Mouse (Mus musculus) liver, adult 2 months (tissue): ENCODE results near the gene Erc1. TPM values are rescaled to one million over a fixed set of nuclear protein-coding genes. Genes with fewer than 3 reads are reported as not detected.
A peak's percentile ranks its signal among the peaks of the same experiment; 100 is the strongest.

Experiments used
- DNase-seq: peaks from one replicate; pipeline ENCODE4 v3.0.0-alpha.2; 2011; ENCODE audit warnings: low read depth, low spot score; ENCODE audit errors: extremely low read depth
- H3K27ac ChIP-seq: fragments of 200-500 bp; replicated peaks from 2 replicates; pipeline ENCODE4 v1.5.1; 2012; ENCODE audit warnings: low read depth, mild to moderate bottlenecking, control low read depth, inconsistent platforms, low read length; ENCODE audit not compliant: insufficient read depth
- H3K27me3 ChIP-seq: fragments of 200-500 bp; 2 replicates; pipeline ENCODE4 v1.6.1; 2012; ENCODE audit warnings: mild to moderate bottlenecking, moderate library complexity, low read length, inconsistent platforms; ENCODE audit not compliant: control insufficient read depth, insufficient read depth
- H3K36me3 ChIP-seq: fragments of 200-500 bp; 2 replicates; pipeline ENCODE4 v1.6.1; 2012; ENCODE audit warnings: low read length, inconsistent platforms; ENCODE audit not compliant: control insufficient read depth, insufficient read depth
- H3K4me1 ChIP-seq: fragments of 200-500 bp; 2 replicates; pipeline ENCODE4 v1.6.1; 2011; ENCODE audit warnings: low read length; ENCODE audit not compliant: control insufficient read depth, insufficient read depth
- H3K4me3 ChIP-seq: fragments of 200-500 bp; 2 replicates; pipeline ENCODE4 v1.5.1; 2011; ENCODE audit warnings: low read depth, mild to moderate bottlenecking, control low read depth, low read length, moderate library complexity; ENCODE audit not compliant: insufficient read depth
- H3K79me2 ChIP-seq: fragments of 200-500 bp; 2 replicates; pipeline ENCODE4 v1.6.1; 2012; ENCODE audit warnings: inconsistent platforms, mild to moderate bottlenecking, low read length, moderate library complexity; ENCODE audit not compliant: control insufficient read depth, insufficient read depth
- H3K9ac ChIP-seq: fragments of 200-500 bp; 2 replicates; pipeline ENCODE4 v1.6.1; 2012; ENCODE audit warnings: low read depth, mild to moderate bottlenecking, control low read depth, inconsistent platforms, low read length
- CTCF ChIP-seq: fragments of 200-500 bp; IDR thresholded peaks from 2 replicates; pipeline ENCODE4 v1.5.1; 2011; ENCODE audit warnings: low read depth, low read length, control low read depth
- POLR2A ChIP-seq: fragments of 200-500 bp; IDR thresholded peaks from 2 replicates; pipeline ENCODE4 v1.6.1; 2011; ENCODE audit warnings: low read length, control low read depth; ENCODE audit not compliant: insufficient read depth; ENCODE audit errors: extremely low read depth
- WGBS: fragments of 180-500 bp; shearing (Covaris S2); methylation state at CpG from one replicate; pipeline ENCODE4 v1.1.7; 2018; 5-methylcytosine and 5-hydroxymethylcytosine counted together
- polyA plus RNA-seq: library from polyadenylated mRNA; depleted of rRNA; stranded (reverse); fragments of >200 nt; gene quantifications from 2 replicates; pipeline ENCODE4 v1.2.3, GENCODE M21; 2012
- total RNA-seq: library from RNA; depleted of rRNA; stranded (reverse); fragments of >200 nt; gene quantifications from 2 replicates; pipeline ENCODE4 v1.2.3, GENCODE M21; 2014

Erc1 gene
- total and polyA plus RNA-seq, 2 experiments = 6.3 to 14.2 TPM

- Histone ChIP-seq H3K9ac (no peak overlapping the region), H3K4me1 (peaks cover 8% of the 10 kb centered on the region), H3K36me3 (peaks cover 4% of the 10 kb centered on the region; the same call in 1 of the 2 replicates), H3K27ac (no peak overlapping the region), H3K27me3 (no peaks in the 10 kb centered on the region), H3K79me2 (no peaks in the 10 kb centered on the region), H3K4me3 (no peak overlapping the region)
- TF ChIP-seq CTCF (no peak), POLR2A (no peak)
- 98% methylated on average over 3 of the region's 3 CpGs for WGBS
- no peak for DNase-seq
Measured at GRCm38 (mm10) chr6:119764355-119764754, 83.6 kb downstream of the Erc1 start.

- Histone ChIP-seq H3K9ac (no peak overlapping the region), H3K27ac (peak overlapping the region; percentile 48; the same call in 1 of the 2 replicates), H3K4me3 (no peak overlapping the region), H3K27me3 (no peaks in the 10 kb centered on the region), H3K36me3 (no peaks in the 10 kb centered on the region; the same call in 1 of the 2 replicates), H3K4me1 (peaks cover 11% of the 10 kb centered on the region), H3K79me2 (peaks cover 3% of the 10 kb centered on the region; the same call in 1 of the 2 replicates)
- TF ChIP-seq POLR2A = no peak
- no peak for TF ChIP-seq CTCF
- peak; percentile 89 for DNase-seq
- 26% methylated on average over 3 of the region's 3 CpGs for WGBS
Measured at GRCm38 (mm10) chr6:119759866-119760265, 88.1 kb downstream of the Erc1 start.

DNA sequence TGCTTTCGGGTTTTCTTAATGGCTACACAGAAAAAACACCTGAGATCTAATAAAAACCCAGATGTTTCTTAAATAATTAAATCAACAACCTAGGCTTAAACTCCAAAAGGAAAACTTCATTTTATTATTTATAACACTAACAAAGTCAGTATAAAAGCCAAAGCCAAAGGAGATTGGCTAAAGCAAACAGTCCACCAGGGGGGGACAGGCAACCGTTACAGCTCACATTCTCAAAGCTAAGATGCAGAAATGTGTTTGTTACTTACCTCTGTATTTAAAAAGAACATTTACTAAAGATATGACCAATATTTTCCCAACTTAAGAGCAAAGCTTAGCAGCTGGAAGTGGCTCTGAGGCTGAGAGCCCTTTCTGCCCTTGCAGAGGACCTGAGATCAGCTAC is 89.5 kb downstream of the Erc1 start:
- Histone ChIP-seq H3K36me3 (peaks cover 2% of the 10 kb centered on the region; the same call in 1 of the 2 replicates), H3K27ac (no peak overlapping the region), H3K4me1 (peaks cover 11% of the 10 kb centered on the region), H3K27me3 (no peaks in the 10 kb centered on the region), H3K79me2 (peaks cover 3% of the 10 kb centered on the region; the same call in 1 of the 2 replicates), H3K9ac (no peak overlapping the region), H3K4me3 (no peak overlapping the region)
- TF ChIP-seq POLR2A = no peak
- no peak for TF ChIP-seq CTCF
- DNase-seq = no peak
- 68% methylated on average over 2 of the region's 2 CpGs for WGBS

GRCm38 (mm10) chr6:119757796-119758195 is 90.2 kb downstream of the Erc1 start:
- H3K9ac ChIP-seq = no peak overlapping the region
- TF ChIP-seq CTCF (no peak), POLR2A (no peak)
- 90% methylated on average over 5 of the region's 5 CpGs for WGBS
- H3K4me1 ChIP-seq = peaks cover 9% of the 10 kb centered on the region
- no peak overlapping the region for H3K4me3 ChIP-seq
- H3K36me3 ChIP-seq = peaks cover 6% of the 10 kb centered on the region
- H3K27me3 ChIP-seq = no peaks in the 10 kb centered on the region
- H3K79me2 ChIP-seq = peaks cover 3% of the 10 kb centered on the region; the same call in 1 of the 2 replicates
- DNase-seq = no peak
- no peak overlapping the region for H3K27ac ChIP-seq

- Histone ChIP-seq H3K4me3 (no peak overlapping the region), H3K36me3 (peaks cover 17% of the 10 kb centered on the region), H3K4me1 (peaks cover 7% of the 10 kb centered on the region), H3K27me3 (no peaks in the 10 kb centered on the region), H3K9ac (no peak overlapping the region), H3K79me2 (peaks cover 3% of the 10 kb centered on the region; the same call in 1 of the 2 replicates), H3K27ac (no peak overlapping the region)
- 84% methylated on average over 3 of the region's 3 CpGs for WGBS
- DNase-seq = no peak
- no peak for TF ChIP-seq POLR2A
- no peak for TF ChIP-seq CTCF
Measured at GRCm38 (mm10) chr6:119755866-119756265, 92.1 kb downstream of the Erc1 start.

GRCm38 (mm10) chr6:119749093-119749635 is 98.8 kb downstream of the Erc1 start:
- no peak overlapping the region for H3K4me3 ChIP-seq
- TF ChIP-seq POLR2A (no peak), CTCF (no peak)
- H3K9ac ChIP-seq = no peak overlapping the region
- H3K4me1 ChIP-seq = no peaks in the 10 kb centered on the region
- WGBS = 91% methylated on average over 7 of the region's 7 CpGs
- no peak for DNase-seq
- peaks cover 2% of the 10 kb centered on the region; the same call in 1 of the 2 replicates for H3K79me2 ChIP-seq
- no peak overlapping the region for H3K27ac ChIP-seq
- no peaks in the 10 kb centered on the region for H3K27me3 ChIP-seq
- H3K36me3 ChIP-seq = peaks cover 35% of the 10 kb centered on the region
